Mouse (Mus musculus): ENCODE data around the gene Tmod2. TPM values are rescaled to one million over a fixed set of nuclear protein-coding genes. Genes with fewer than 3 reads are reported as not detected.

The Tmod2 gene
- total RNA-seq (2023), result 1 to 10 TPM; 2.6 TPM

DNA sequence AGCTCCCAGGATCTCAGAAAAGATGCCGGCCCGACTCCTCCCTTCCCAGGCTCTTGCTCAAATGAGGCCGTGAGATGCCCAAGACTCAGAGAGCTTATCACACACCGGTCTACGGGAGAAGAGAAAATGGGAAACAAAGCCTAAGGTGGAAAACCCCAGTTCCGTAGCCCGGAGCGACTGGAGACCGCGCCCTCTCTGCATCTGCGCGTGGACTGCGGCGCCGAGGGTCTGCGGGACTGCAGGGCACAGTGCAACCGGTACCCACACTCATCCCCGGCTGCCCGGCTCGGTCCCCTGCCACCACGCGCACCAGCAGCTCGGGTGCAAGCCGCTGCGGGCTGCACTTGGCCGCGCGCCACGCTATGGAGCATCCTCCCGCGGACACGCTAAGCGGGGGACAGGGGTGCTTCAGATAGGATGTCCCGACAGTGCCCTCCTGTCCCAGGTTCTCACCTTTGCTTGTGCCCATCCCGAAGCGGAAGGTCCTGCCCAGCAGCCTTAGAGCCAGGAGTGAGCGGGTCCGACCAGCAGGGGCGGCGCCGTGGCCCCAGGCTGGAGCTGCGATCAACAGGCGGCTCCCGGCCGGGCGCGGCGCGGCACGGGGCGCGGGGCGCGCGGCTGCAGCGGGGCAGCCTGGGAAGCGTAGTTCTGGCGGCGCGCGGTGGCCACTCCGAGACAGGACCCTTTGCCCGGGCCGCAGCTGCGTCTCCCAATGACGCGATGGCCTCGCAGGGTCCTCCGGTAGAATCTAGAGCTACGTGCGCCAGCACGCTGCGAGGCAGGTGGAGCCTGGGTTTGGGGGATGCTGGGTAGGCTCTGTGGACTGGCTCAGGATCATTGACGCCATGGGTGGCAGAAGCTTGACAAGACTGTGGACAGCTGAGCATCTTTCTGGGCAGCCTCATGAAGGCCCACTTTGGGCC lies at the start of gene Tmod2:
TSS of gene Tmod2 (minus strand) at position 755 of the 923 bp plus-strand sequence.

DNA sequence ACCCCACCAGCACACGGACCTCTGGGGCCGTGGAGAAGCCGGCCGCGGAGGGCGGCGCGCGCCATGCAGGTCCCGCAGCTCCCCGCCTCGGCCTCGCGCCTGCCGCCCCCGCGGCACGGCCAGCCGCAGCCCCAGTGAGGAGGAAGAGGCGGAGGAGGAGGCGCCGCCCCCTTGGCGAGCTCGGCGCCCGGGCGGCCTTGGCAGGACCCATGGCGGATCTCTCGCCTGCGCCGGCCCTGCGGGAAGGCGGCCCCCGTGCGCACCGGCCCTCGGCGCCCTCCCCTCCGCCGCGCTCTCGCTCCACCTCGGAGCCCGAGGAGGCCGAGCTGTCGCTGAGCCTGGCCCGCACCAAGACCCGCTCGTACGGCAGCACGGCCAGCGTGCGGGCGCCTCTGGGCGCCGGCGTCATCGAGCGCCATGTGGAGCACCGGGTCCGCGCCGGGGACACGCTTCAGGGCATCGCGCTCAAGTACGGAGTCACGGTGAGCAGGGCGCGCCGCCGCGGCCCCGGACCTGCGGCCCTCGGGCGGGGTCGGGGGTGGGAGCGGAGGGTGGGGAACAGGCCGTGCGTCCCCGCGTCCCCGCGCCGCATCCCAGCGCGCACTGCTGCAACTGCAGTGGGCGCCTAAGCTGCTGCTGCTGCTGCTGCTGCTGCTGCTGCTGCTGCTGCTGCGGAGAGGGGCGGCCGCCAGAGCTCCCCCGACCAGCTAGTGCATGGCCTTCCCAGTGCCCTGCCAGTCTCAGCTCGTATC lies 14.6 kb upstream of the Tmod2 start, which contains the start of gene Lysmd2:
TSS of gene Lysmd2 (plus strand) at position 186 of the 752 bp plus-strand sequence.

DNA sequence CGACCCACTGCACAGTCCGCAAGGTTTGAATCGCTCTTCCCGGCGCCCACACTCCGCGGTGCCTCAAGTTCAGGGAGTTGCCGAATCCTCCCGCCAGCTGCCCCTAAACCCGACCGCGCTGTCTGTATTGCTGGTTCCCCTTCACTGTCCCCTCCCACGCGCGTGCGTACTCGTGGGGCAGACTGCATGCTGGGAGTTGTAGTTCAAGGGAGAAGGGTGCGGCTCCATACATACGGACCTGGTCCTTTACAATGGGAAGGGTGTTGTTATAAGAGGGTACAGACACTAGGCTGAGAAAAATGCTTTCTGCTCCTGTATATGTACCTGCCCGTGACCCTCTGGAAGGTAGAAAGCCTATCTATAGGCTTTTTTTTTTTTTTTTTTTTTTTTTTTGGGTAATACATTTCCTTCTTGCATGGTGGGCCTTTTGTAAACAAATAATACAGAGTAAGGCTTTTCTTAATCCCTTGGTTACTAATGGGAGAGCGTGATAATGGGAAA lies 51.6 kb downstream of the Tmod2 start, which contains the start of gene Tmod3:
TSS of gene Tmod3 (minus strand) at position 146 of the 501 bp plus-strand sequence.

Other genes with a start within 250 kb of the Tmod2 start
- 100 to 1,000 TPM in 1 of 2 experiments, 10 to 100 TPM in 1; 98.0 to 110 TPM for gene Mapk6, start 201.3 kb downstream of the Tmod2 start, total RNA-seq (2023)
- gene Leo1, start 169.8 kb downstream of the Tmod2 start, total RNA-seq (2023), result 10 to 100 TPM; 18.9 to 19.2 TPM
- 100 to 1,000 TPM; 201 to 208 TPM for gene Tmod3, start 51.7 kb downstream of the Tmod2 start, total RNA-seq (2023)
- gene Lysmd2, start 14.4 kb upstream of the Tmod2 start, total RNA-seq (2023), result 1 to 10 TPM; 2.2 to 4.1 TPM
- not detected for gene Scg3, start 72.7 kb upstream of the Tmod2 start, total RNA-seq (2023)
- gene Bmp5, start 164.0 kb upstream of the Tmod2 start, total RNA-seq (2023), result not detected